Mouse (Mus musculus): ENCODE results near the gene Cntnap1. TPM values are rescaled to one million over a fixed set of nuclear protein-coding genes. Genes with fewer than 3 reads are reported as not detected.
A peak's percentile ranks its signal among the peaks of the same experiment; 100 is the strongest.

Cntnap1 gene
- polyA plus RNA-seq, 1 experiment from 2014 or later, result 0.36 TPM

- no peaks in the 10 kb centered on the region for H3K27me3 ChIP-seq
- H3K27ac ChIP-seq, result no peak overlapping the region
- H3K9ac ChIP-seq, result no peak overlapping the region
- H3K4me3 ChIP-seq, result no peak overlapping the region
- WGBS, result 93% methylated on average over 5 of the region's 5 CpGs
- H3K9me3 ChIP-seq (replicated peaks), result no peaks in the 10 kb centered on the region
- no peaks in the 10 kb centered on the region for H3K4me1 ChIP-seq
- peaks cover 26% of the 10 kb centered on the region for H3K36me3 ChIP-seq (ENCODE audit: poor library complexity, severe bottlenecking)
- ATAC-seq, result no peak
- no peak overlapping the region for H3K4me2 ChIP-seq
These were observed 46.6 kb downstream of the Cntnap1 start for GRCm38 (mm10) chr11:101216936-101217335.

GRCm38 (mm10) chr11:101218436-101219055 is 48.2 kb downstream of the Cntnap1 start:
- Histone ChIP-seq H3K9ac (no peak overlapping the region), H3K36me3 (ENCODE audit: poor library complexity, severe bottlenecking) (peaks cover 16% of the 10 kb centered on the region; the same call in 1 of the 2 replicates), H3K27me3 (no peaks in the 10 kb centered on the region), H3K27ac (no peak overlapping the region), H3K4me1 (no peaks in the 10 kb centered on the region), H3K4me3 (no peak overlapping the region), H3K9me3 (replicated peaks) (no peaks in the 10 kb centered on the region), H3K4me2 (no peak overlapping the region)
- no peak for ATAC-seq
- WGBS, result 82% methylated on average over 10 of the region's 10 CpGs

DNA sequence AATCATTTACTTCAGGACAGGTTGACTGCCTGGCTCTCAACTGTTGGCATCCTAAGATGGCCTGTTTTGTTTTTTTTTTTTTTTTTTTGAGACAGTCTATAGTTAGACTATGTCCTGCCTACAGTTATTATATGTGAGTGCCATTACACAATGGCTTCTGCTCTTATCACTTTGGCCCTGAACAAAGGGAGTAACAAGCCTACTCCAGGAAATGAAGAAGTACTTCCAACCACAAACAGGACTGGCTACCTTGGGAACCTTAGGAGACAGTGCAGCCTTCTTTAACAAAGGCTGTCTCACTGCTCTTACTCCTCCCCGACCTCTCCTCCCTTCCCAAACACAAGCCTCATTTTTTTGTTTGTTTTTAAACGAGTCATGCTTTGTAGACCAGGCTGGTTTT is 50.5 kb downstream of the Cntnap1 start:
- Histone ChIP-seq H3K9ac (no peak overlapping the region), H3K36me3 (ENCODE audit: poor library complexity, severe bottlenecking) (no peaks in the 10 kb centered on the region), H3K9me3 (replicated peaks) (no peaks in the 10 kb centered on the region), H3K4me1 (0 out of 2 replicates have a peak, but pooled peaks cover 8% of the 10 kb centered on the region), H3K27ac (no peak overlapping the region), H3K27me3 (no peaks in the 10 kb centered on the region), H3K4me2 (no peak overlapping the region), H3K4me3 (no peak overlapping the region)
- 64% methylated on average over 2 of the region's 2 CpGs for WGBS
- ATAC-seq, result no peak

GRCm38 (mm10) chr11:101221306-101221986 is 51.1 kb downstream of the Cntnap1 start:
- ATAC-seq, result no peak

DNA sequence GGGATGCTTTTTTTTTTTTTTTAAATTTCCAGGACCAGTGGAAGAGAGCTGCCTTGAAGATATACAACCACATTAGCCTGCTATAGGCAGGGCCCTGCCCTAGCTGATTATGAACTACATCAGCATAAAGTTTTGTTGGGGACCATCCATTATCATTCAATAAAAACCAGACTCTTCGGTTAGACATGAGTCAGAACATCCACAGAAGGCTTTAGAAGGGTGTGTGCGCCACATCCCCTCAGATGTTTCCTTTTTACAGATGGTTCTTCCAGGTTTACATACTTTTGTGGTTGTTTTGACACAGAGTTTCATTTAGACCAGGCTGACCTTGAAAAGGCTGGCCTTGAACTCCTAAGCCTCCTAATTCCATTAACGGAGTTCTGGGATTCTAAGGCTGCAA is 54.0 kb downstream of the Cntnap1 start:
- Histone ChIP-seq H3K27me3 (peaks cover 9% of the 10 kb centered on the region; the same call in 1 of the 2 replicates), H3K9ac (no peak overlapping the region), H3K4me3 (no peak overlapping the region), H3K36me3 (ENCODE audit: poor library complexity, severe bottlenecking) (no peaks in the 10 kb centered on the region), H3K4me2 (no peak overlapping the region), H3K4me1 (0 out of 2 replicates have a peak, but pooled peaks cover 11% of the 10 kb centered on the region), H3K9me3 (replicated peaks) (no peaks in the 10 kb centered on the region), H3K27ac (no peak overlapping the region)
- no peak for ATAC-seq
- 93% methylated on average over 3 of the region's 3 CpGs for WGBS

More at GRCm38 (mm10) chr11:101221306-101221986, 51.1 kb downstream of the Cntnap1 start:
- no peaks in the 10 kb centered on the region for H3K9me3 ChIP-seq (replicated peaks)
- 92% methylated on average over 8 of the region's 8 CpGs for WGBS
- H3K27ac ChIP-seq, result no peak overlapping the region
- no peak overlapping the region for H3K9ac ChIP-seq
- no peaks in the 10 kb centered on the region for H3K27me3 ChIP-seq
- H3K4me3 ChIP-seq, result no peak overlapping the region
- 0 out of 2 replicates have a peak, but pooled peaks cover 8% of the 10 kb centered on the region for H3K4me1 ChIP-seq
- no peak overlapping the region for H3K4me2 ChIP-seq
- no peaks in the 10 kb centered on the region for H3K36me3 ChIP-seq (ENCODE audit: poor library complexity, severe bottlenecking)

GRCm38 (mm10) chr11:101225331-101226064 is 55.2 kb downstream of the Cntnap1 start:
- WGBS, result 19% methylated on average over 25 of the region's 25 CpGs
- peaks cover 12% of the 10 kb centered on the region; the same call in 1 of the 2 replicates for H3K27me3 ChIP-seq
- H3K4me1 ChIP-seq, result peaks cover 22% of the 10 kb centered on the region
- no peaks in the 10 kb centered on the region for H3K36me3 ChIP-seq (ENCODE audit: poor library complexity, severe bottlenecking)
- peak overlapping the region; percentile 90 for H3K9ac ChIP-seq
- ATAC-seq, result no peak
- peak overlapping the region; percentile 98 for H3K4me2 ChIP-seq
- H3K4me3 ChIP-seq, result peak overlapping the region; percentile 81
- H3K27ac ChIP-seq, result no peak overlapping the region
- H3K9me3 ChIP-seq (replicated peaks), result no peaks in the 10 kb centered on the region

DNA sequence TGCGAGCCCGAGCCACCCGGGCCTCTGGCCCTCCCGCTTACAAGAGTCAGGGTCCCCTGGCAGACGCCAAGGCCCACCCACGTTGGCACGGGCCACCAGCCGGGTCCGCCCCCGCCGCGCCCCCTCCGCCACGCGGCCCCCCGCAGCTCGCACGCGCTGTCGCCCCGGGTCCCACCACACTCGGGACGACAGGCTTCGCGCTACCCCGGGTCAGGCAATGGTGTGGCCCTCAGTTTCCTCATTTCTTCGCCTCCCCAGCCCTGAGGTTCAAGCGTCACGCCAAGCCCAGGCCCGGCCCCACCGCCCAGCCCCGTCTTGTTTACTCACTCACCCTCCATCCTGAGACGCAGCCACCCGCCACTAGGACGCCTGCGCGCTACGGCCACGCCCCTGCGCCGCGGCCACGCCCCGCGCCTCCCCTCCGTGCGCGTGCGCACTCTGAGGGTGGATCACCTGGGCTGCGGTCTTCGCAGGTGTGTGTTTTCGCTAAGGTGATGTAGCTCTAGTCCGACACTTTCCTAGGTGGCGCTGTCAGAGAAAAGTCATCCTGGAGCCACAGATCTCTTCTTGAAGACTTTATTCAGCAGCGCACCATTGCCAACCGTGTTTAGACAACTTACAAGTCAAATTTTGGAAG is 55.9 kb downstream of the Cntnap1 start, which contains the start of gene Ezh1:
Gene Ezh1 (minus strand): TSS at position 399 of the 637 bp plus-strand sequence.
- Histone ChIP-seq H3K27ac (no peak within 1 kb of the TSS), H3K9me3 (replicated peaks) (no peaks in the 10 kb centered on the region), H3K9ac (peak within 1 kb of the TSS; percentile 90), H3K27me3 (peaks cover 12% of the 10 kb centered on the region; the same call in 1 of the 2 replicates), H3K4me3 (peak within 1 kb of the TSS; percentile 81), H3K4me2 (peak within 1 kb of the TSS; percentile 98), H3K36me3 (ENCODE audit: poor library complexity, severe bottlenecking) (no peaks in the 10 kb centered on the region), H3K4me1 (peaks cover 29% of the 10 kb centered on the region)
- ATAC-seq, result peak; percentile 94
- WGBS, result 1% methylated on average over 54 of the region's 56 CpGs

- Histone ChIP-seq H3K4me3 (no peak overlapping the region), H3K36me3 (ENCODE audit: poor library complexity, severe bottlenecking) (no peaks in the 10 kb centered on the region), H3K27ac (no peak overlapping the region), H3K9ac (no peak overlapping the region), H3K9me3 (replicated peaks) (no peaks in the 10 kb centered on the region), H3K27me3 (peaks cover 19% of the 10 kb centered on the region; the same call in 1 of the 2 replicates), H3K4me1 (peaks cover 34% of the 10 kb centered on the region), H3K4me2 (no peak overlapping the region)
- WGBS, result 27% methylated on average over 8 of the region's 8 CpGs
- no peak for ATAC-seq
These were observed 59.1 kb downstream of the Cntnap1 start for GRCm38 (mm10) chr11:101229361-101229900.

- peaks cover 34% of the 10 kb centered on the region for H3K4me1 ChIP-seq
- H3K9me3 ChIP-seq (replicated peaks), result no peaks in the 10 kb centered on the region
- H3K36me3 ChIP-seq (ENCODE audit: poor library complexity, severe bottlenecking), result no peaks in the 10 kb centered on the region
- H3K4me2 ChIP-seq, result no peak overlapping the region
- peaks cover 19% of the 10 kb centered on the region; the same call in 1 of the 2 replicates for H3K27me3 ChIP-seq
- 26% methylated on average over 2 of the region's 2 CpGs for WGBS
- no peak overlapping the region for H3K27ac ChIP-seq
- H3K4me3 ChIP-seq, result no peak overlapping the region
- ATAC-seq, result no peak
- H3K9ac ChIP-seq, result no peak overlapping the region
These were observed 59.8 kb downstream of the Cntnap1 start for GRCm38 (mm10) chr11:101230061-101230511.

GRCm38 (mm10) chr11:101230526-101230925 is 60.2 kb downstream of the Cntnap1 start:
- 15% methylated on average over 5 of the region's 5 CpGs for WGBS
- Histone ChIP-seq H3K27me3 (peaks cover 19% of the 10 kb centered on the region; the same call in 1 of the 2 replicates), H3K4me1 (peaks cover 29% of the 10 kb centered on the region), H3K9ac (no peak overlapping the region), H3K4me2 (peak overlapping the region; percentile 22; the same call in 1 of the 2 replicates), H3K9me3 (replicated peaks) (no peaks in the 10 kb centered on the region), H3K4me3 (no peak overlapping the region), H3K27ac (peak overlapping the region; percentile 14; the same call in 1 of the 2 replicates), H3K36me3 (ENCODE audit: poor library complexity, severe bottlenecking) (no peaks in the 10 kb centered on the region)
- ATAC-seq, result no peak
